Mouse (Mus musculus): ENCODE measurements at regions not wholly inside any gene's neighbourhood (a gene's known extent, or its start where the extent isn't known, plus 50 kb on each side); places are given as distances from the start of the nearest gene placed in this dataset.

- peak; percentile 74 to 92 for DNase-seq
Observed at GRCm38 (mm10) chr1:154118374-154119004, 82.5 kb upstream of the Zfp648 start.

GRCm38 (mm10) chr1:154119611-154120010 is 81.4 kb upstream of the Zfp648 start:
- DNase-seq, result no peak

DNA sequence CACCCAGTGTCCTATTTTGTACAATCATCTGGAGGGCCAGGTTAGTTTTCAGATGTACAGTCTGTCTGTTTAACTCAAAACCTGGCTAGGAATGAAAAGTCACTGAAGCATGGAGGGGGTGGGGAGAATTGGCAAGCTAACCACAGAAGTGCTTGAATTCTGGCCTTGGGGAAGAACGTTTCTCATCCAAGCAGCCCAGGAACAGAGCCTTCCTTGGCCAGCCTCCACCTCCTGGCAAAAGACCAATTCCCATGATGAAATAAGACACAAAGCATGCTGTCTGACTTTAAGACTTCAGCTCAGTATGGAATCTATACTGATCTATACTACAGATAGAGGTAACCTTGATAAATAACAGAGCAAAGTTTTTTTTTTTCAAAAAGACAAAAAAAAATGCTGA is 80.3 kb upstream of the Zfp648 start:
- DNase-seq, result peak; percentile 89 to 90

DNA sequence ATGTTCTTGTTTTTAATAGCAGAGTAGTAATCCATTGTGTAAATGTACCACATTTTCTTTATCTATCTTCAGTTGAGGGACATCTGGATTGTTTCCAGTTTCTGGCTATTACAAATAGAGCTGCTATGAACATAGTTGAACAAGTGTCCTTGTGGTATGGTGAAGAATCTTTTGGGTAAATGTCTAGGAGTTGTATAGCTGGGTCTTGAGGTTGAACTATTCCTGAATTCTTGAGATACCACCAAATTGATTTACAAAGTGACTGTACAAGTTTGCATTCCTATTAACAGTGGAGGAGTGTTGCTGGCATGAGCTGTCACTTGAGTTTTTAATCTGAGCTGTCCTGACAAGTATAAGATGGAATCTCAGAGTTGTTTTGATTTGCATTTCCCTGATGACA is 76.0 kb upstream of the Zfp648 start:
- DNase-seq, result peak in 1 of 2 experiments; percentile 0

DNA sequence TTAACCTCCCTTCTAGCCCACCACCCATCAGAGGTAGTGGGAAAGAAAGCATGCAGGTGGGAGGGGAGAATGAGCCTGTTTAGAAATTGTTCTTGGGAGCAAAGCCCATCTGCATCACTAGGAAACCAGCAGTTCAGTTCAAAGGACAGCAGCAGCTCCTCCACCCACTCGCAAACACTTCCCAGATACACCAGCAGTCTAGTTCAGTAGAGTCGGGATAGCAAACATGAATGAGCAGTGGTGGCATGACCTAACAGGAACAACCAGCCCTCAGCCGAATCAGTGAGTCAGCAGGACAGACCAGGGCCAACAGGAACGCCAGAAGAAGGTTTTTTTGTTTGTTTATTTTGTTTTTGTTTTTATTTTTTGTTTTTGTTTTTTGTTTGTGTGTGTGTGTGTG is 74.5 kb upstream of the Zfp648 start:
- DNase-seq, result peak in 1 of 2 experiments; percentile 0

DNA sequence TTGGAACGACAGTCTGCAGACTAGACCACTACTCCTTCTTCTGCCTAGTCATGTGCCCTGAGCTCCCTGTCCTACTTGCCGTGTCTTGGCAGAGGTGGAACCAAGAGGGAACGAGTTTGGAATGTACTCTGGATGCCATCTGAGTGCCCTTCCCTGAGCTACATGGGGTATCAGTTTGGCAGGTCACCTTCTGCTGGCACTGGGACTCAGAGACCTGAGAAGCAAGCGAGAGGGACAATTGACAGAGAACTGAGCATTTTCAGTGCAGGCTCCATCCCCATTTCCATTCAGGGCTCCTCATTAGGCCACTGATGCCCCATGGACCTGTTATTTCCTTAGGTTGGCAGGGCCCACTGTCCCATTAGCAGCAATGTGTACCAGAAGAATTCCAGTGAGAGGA is 61.5 kb upstream of the Zfp648 start:
- DNase-seq, result peak; percentile 22 to 49

GRCm38 (mm10) chr1:154143691-154144090 is 57.3 kb upstream of the Zfp648 start:
- DNase-seq, result peak in 1 of 2 experiments; percentile 14

- DNase-seq, result no peak
Observed at GRCm38 (mm10) chr1:154147001-154147571, 53.9 kb upstream of the Zfp648 start.

DNA sequence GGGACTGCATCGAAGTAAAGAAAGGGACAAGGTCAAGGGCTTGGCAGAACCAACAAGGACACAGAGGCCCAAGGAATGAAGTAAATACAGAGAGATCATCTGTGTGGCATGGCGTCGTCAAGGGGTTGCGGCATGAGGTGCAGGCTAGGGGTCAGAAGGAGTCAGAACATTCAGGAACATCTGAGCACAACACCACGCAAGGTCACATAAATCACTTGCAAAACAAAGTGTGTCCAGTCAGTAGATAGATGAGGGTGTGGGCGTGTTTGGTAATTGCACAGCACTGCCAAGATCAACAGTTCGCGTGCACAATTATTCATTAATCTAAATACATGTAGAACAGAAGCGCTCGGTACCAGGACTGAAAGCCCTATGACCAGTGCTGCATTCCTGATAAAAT is 52.0 kb upstream of the Zfp648 start:
- peak; percentile 47 to 65 for DNase-seq

GRCm38 (mm10) chr1:154149431-154150143 is 51.4 kb upstream of the Zfp648 start:
- peak in 1 of 2 experiments; percentile 14 for DNase-seq

DNA sequence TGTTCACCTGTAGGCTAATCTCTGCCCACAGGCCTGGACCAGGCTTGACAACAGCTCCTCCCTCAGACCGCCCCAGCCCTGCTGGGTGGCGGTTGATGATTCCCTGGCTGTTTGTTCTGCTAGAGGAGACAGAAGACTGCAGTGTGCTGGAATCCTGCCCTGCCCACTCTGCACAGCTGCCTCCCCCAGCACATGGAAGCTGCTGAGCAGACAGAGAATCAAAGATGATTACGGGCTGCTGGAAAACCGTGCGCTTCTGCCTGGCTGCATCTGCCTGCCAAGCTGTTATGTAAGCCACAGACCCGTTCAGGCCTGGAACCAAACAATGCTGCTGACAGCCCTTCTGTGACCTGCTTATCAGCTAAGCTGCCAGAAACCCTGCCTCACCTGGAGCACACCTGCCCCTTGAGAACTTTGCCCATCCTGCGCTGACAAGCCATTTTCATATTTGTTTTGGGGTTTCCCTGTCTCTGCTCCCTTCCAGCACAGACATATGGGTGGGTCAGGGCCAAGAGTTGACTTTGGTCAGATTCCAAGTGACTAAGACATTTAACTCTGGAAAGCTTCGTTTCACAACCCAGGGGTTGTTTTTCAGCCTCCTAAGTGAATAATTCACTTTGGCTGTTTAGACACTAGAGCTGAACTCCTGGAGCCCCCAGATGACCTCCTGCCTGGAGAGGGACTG is 50.7 kb upstream of the Zfp648 start:
- DNase-seq, result peak; percentile 85 to 91
